Mouse (Mus musculus): ENCODE results near the gene Nos3.

DNA sequence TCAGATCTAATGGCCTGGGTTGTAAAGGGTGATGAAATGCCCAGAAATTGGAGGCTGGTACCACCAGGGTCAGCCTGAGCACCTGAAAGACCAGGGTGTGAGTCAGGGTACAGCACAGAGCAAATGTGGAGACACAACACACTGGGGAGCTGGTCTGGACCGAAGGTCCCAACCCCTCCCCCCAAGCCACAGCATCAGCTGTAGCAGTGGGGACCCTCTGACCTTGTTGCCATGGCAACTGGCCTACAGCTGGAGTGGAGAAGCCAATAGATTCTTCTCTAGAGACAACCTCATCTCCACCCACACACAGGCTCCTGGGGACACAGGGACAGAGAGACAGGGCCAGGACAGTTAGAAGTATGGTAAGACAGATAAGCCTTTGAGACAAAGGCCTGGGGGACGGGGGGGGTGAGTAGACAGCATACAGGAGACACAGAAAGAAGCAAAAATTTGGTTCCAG, 20.6 kb upstream of the Nos3 start:
- TF ChIP-seq CTCF (conservative IDR thresholded peaks at IDR 0.05; ENCODE audit: low read length) (no peak), NANOG (IDR thresholded peaks at IDR 0.05; ENCODE audit: borderline replicate concordance, low read length) (no peak), POU5F1 (IDR thresholded peaks at IDR 0.05; ENCODE audit: borderline replicate concordance, low read length) (no peak)
